Mouse (Mus musculus): ENCODE data around the gene Rtn2. TPM values are rescaled to one million over a fixed set of nuclear protein-coding genes. Genes with fewer than 3 reads are reported as not detected.
"Not testable (repeated sequence)": the region's sequence is repeated elsewhere in the genome, so short reads cannot be mapped to it uniquely, and the experiment has no call there.

Rtn2 gene
- polyA plus RNA-seq, 1 experiment, result 59.5 TPM

GRCm38 (mm10) chr7:19268993-19269681 is 13.3 kb upstream of the Rtn2 start:
- no peak for DNase-seq (ENCODE audit: low read depth)

GRCm38 (mm10) chr7:19269721-19270441 is 12.5 kb upstream of the Rtn2 start:
- DNase-seq (ENCODE audit: low read depth), result no peak

DNA sequence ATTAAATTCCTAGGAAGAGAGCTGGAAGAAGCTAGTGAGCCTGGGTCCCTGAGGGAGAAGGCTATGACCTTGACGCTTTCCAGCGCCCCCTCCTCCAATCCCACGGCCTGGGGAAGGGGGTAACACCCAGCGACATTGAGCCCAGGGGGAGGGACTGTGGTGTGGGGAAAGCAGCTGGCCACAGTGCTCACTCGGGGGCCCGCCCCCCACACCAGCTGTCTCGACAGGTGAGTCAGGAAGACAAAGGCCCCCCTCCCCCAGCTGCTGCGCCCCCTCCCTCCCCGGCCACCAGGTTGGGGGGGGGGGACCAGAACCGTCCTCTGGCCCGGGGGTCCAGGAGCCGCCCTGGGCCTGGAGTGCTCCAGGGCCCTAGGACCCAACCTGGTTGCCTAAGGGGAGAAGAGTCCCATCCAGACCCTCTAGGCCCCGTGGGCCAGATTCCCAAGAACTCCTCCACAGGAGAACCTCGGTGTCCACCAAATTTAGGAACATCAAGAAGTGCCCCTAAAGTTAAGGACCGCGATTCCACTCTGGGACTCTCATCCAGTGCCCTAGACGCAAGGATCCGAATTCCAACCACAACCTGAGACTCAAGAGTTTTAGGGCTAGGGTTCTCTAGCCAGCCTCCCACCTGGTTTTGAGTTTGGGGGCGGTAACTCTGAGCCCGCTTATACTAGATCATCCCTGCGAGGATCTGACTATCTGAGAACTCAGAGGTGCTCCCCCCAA is 11.8 kb upstream of the Rtn2 start:
- no peak for DNase-seq (ENCODE audit: low read depth)

- peak; percentile 51 for DNase-seq (ENCODE audit: low read depth)
These were observed 10.9 kb upstream of the Rtn2 start, which contains the start of gene Vasp for GRCm38 (mm10) chr7:19271238-19272172. TSS of gene Vasp (minus strand) at chr7:19271817.

GRCm38 (mm10) chr7:19272173-19272764 is 10.2 kb upstream of the Rtn2 start:
- DNase-seq (ENCODE audit: low read depth), result no peak

GRCm38 (mm10) chr7:19276253-19276652 is 6.2 kb upstream of the Rtn2 start:
- DNase-seq (ENCODE audit: low read depth), result no peak

GRCm38 (mm10) chr7:19279052-19279451 is 3.4 kb upstream of the Rtn2 start:
- DNase-seq (ENCODE audit: low read depth), result no peak

- no peak for DNase-seq (ENCODE audit: low read depth)
These were observed 2.8 kb upstream of the Rtn2 start, which contains the start of gene Ppm1n for GRCm38 (mm10) chr7:19279581-19280114. TSS of gene Ppm1n (minus strand) at chr7:19280064.

GRCm38 (mm10) chr7:19281680-19282304 is 632 bp upstream of the Rtn2 start:
- not testable (repeated sequence) for DNase-seq (ENCODE audit: low read depth)

DNA sequence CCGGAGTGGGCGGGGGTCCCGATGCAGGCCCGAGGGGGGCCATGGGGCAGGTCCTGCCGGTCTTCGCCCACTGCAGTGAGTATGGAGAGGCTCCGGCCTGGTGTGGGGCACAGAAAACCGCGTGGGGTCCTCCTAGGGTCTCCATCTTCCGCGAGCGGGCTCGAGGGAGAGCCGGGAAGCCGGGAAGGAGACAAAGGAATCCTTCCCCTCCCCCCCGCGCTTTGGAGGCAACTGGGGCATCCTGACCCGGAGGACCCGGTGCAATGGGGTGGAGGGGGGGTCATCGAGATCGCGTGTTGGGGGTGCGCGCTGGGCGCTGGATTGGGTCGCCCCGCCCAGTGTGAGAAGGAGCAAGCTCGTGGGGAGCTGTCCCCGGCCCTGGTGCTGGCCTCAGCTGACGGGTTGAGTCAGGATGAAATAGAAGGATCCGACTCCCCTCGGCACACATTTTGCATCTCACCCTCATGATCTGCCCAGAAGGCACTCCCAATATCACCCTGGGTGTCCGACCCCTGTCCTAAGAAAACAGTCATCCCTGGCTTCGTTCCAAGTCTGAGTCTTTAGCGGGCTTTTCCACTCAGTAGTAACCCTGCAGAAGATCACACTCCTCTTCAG is 474 bp downstream of the Rtn2 start:
- no peak for DNase-seq (ENCODE audit: low read depth)

GRCm38 (mm10) chr7:19283406-19283804 is 981 bp downstream of the Rtn2 start:
- no peak for DNase-seq (ENCODE audit: low read depth)

DNA sequence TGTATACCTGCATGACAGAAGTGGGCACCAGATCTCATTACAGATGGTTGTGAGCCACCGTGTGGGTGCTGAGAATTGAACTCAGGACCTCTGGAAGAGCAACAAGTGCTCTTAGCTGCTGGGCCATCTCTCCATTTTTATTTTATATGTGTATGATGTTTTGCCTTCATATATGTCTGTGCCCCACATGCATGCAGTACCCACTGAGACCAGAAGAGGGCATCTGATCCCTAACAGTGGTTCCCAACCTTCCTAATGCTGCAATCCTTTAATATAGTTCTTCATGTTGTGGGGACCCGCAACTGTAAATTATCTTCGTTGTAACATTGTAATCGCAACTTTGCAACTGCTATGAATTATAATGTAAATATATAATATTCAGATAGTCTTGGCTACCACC is 2.3 kb downstream of the Rtn2 start:
- no peak for DNase-seq (ENCODE audit: low read depth)

DNA sequence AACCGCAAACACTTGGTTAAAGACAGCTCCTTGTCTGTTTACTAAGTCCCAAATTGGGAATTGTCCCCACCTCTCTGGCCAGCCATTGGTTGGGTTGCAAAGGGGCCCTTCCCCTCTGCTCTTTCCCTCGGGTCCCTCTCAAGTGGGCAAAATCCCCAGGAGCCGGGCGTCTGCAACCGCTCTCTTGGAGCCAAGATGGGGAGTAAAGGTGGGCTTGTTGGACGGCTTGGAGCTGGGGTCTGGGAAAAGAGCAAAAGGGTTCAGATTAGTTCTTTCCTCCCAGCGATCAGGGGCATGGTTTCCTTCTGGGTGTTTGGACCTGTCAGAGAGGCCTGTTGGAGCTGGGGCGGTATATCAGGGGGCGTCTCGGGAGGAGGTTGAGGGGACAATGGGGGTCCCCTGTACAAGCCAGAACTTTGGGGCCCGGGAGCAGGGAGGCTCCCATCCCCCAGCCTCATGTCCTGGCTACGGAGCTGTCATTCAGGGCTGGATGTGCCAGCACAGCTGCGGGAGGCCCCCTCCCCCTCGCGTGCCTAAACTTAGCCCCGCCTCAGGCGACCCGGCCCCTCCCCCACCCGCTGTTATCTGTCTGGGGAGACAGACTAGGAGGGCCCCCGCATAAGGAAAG is 8.7 kb downstream of the Rtn2 start:
- no peak for DNase-seq (ENCODE audit: low read depth)

GRCm38 (mm10) chr7:19295503-19296185 is 13.2 kb downstream of the Rtn2 start:
- DNase-seq (ENCODE audit: low read depth), result no peak

DNA sequence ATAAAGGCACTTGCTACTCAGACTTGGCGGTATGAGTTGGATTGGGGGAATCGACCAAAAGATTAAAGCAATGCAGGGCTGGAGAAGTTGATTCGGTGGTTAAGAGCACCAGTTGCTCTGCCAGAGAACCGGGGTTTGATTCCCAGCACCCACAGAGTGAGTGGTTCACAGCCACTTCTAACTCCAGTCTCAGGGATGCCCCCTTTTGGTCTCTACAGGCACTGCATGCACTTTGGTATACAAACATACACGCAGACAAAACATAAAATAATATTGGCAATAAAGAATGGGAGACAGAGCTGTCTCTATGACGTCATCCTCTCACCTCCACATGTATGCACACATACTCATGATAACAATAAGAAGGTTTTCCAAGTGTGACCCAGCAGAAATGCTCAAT is 14.6 kb downstream of the Rtn2 start:
- DNase-seq (ENCODE audit: low read depth), result no peak

- DNase-seq (ENCODE audit: low read depth), result no peak
These were observed 15.4 kb downstream of the Rtn2 start for GRCm38 (mm10) chr7:19297794-19298193.

GRCm38 (mm10) chr7:19299194-19299593 is 16.8 kb downstream of the Rtn2 start:
- DNase-seq (ENCODE audit: low read depth), result no peak

GRCm38 (mm10) chr7:19300501-19301421 is 18.3 kb downstream of the Rtn2 start:
- DNase-seq (ENCODE audit: low read depth), result no peak
